Mouse (Mus musculus): Measurements from ENCODE around the gene Hbb-bt. TPM values are rescaled to one million over a fixed set of nuclear protein-coding genes. Genes with fewer than 3 reads are reported as not detected.
"Not testable (repeated sequence)": the region's sequence is repeated elsewhere in the genome, so short reads cannot be mapped to it uniquely, and the experiment has no call there.

Gene Hbb-bt
- polyA plus RNA-seq, 1 experiment, result 261 TPM

DNA sequence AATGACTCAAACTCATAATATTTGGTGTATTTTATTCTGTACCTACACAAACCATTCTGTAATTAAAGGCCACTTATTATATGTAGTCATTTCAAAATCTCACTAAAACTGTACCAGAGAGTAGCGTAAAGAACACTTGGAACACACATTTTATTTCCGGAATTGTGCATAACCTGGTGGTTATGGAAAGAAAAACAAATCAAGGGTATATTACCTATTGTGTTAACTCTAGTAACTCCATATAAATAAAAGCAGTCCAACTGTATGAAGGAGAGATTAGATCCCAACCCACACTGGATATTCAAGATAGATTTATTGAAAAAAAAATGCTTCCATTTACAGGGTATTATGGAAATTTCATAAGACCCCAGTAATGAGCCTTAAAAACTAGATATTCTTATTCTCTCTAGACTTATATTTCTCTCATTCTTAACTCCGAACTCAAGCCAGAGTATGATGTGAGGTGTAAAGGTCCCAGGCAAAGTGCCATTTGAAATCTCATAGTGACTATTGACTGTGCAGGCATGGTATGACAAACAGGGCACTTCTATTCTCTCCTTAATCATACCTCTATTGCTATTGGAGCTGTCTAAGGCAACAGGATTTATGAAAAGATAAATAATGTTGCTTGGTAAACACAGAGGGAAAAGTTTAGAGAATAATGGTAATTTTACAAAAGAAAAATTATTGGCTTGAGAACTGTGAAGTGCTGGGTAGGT is 11.9 kb upstream of the Hbb-bt start:
- Histone ChIP-seq H3K27ac (ENCODE audit: control insufficient read depth, insufficient read depth, low read length) (no peak overlapping the region), H3K27me3 (ENCODE audit: control insufficient read depth, insufficient read depth, low read length) (no peaks in the 10 kb centered on the region), H3K36me3 (ENCODE audit: control insufficient read depth, insufficient read depth, low read length) (no peaks in the 10 kb centered on the region), H3K4me1 (replicated peaks; ENCODE audit: control insufficient read depth, insufficient read depth, low read length) (no peaks in the 10 kb centered on the region), H3K4me3 (ENCODE audit: control insufficient read depth, insufficient read depth, low read length) (no peak overlapping the region)
- WGBS, result 95% methylated on average over 3 of the region's 3 CpGs
- TF ChIP-seq POLR2A (IDR thresholded peaks at IDR 0.05; ENCODE audit: control insufficient read depth, extremely low read depth, insufficient read depth, low read length, poor library complexity), result no peak
- no peak for TF ChIP-seq CTCF (IDR thresholded peaks at IDR 0.05; ENCODE audit: borderline replicate concordance, control insufficient read depth, extremely low read depth, insufficient read depth, low read length, poor library complexity)
- no peak for DNase-seq

- TF ChIP-seq POLR2A (IDR thresholded peaks at IDR 0.05; ENCODE audit: control insufficient read depth, extremely low read depth, insufficient read depth, low read length, poor library complexity), result no peak
- TF ChIP-seq CTCF (IDR thresholded peaks at IDR 0.05; ENCODE audit: borderline replicate concordance, control insufficient read depth, extremely low read depth, insufficient read depth, low read length, poor library complexity), result no peak
- no peak for DNase-seq
- H3K4me3 ChIP-seq (ENCODE audit: control insufficient read depth, insufficient read depth, low read length), result no peak overlapping the region
- no peaks in the 10 kb centered on the region for H3K36me3 ChIP-seq (ENCODE audit: control insufficient read depth, insufficient read depth, low read length)
- WGBS, result 90% methylated on average over 2 of the region's 2 CpGs
- H3K27ac ChIP-seq (ENCODE audit: control insufficient read depth, insufficient read depth, low read length), result no peak overlapping the region
- no peaks in the 10 kb centered on the region for H3K27me3 ChIP-seq (ENCODE audit: control insufficient read depth, insufficient read depth, low read length)
- no peaks in the 10 kb centered on the region for H3K4me1 ChIP-seq (replicated peaks; ENCODE audit: control insufficient read depth, insufficient read depth, low read length)
Observed at GRCm38 (mm10) chr7:103824597-103824996, 10.8 kb upstream of the Hbb-bt start.

DNA sequence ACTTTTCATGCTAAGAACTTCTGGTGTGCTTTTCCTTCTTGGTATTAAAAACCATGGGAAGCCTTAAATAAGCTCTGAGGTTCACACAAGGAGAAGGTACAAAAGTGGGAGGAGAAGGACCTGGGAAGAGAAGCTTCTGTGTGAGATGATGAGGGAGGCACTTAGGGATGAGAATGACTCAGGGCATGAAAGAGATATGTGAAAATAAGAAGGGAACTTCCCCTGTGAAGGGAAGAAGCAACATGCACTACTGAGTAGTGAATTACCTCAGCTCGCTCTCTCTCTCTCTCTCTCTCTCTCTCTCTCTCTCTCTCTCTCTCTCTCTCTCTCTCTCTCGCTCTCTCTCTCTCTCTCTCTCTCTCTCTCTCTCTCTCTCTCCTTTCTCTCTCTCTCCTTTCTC is 1.3 kb upstream of the Hbb-bt start:
- H3K36me3 ChIP-seq (ENCODE audit: control insufficient read depth, insufficient read depth, low read length); H3K27ac ChIP-seq (ENCODE audit: control insufficient read depth, insufficient read depth, low read length); H3K4me1 ChIP-seq (replicated peaks; ENCODE audit: control insufficient read depth, insufficient read depth, low read length); H3K27me3 ChIP-seq (ENCODE audit: control insufficient read depth, insufficient read depth, low read length); H3K4me3 ChIP-seq (ENCODE audit: control insufficient read depth, insufficient read depth, low read length); DNase-seq: not testable (repeated sequence)
- 75% methylated on average over 1 of the region's 2 CpGs for WGBS

GRCm38 (mm10) chr7:103813152-103813551 is 644 bp downstream of the Hbb-bt start:
- not testable (repeated sequence) for H3K27ac ChIP-seq (ENCODE audit: control insufficient read depth, insufficient read depth, low read length); H3K27me3 ChIP-seq (ENCODE audit: control insufficient read depth, insufficient read depth, low read length); DNase-seq; H3K4me1 ChIP-seq (replicated peaks; ENCODE audit: control insufficient read depth, insufficient read depth, low read length); H3K4me3 ChIP-seq (ENCODE audit: control insufficient read depth, insufficient read depth, low read length); H3K36me3 ChIP-seq (ENCODE audit: control insufficient read depth, insufficient read depth, low read length)
- no CpG with 5 or more reads among the region's 3 CpGs for WGBS

DNA sequence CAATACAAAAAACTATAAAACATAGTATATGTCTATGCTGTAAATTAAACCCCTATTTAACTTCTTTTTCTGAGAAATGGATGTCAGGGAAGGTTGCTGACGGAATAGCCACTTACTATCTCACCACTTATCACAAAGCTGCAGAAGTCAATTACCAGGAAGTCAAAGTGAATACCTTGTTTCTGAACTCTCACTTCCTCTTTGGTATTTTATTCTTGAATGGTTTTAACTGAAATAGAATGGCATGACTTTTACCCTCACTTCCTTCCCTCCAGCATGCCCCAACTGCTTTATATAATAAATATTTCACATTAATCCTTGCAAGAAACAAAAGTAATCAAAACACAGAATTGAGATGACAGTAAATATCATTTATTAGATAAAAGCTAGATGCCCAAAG is 1.6 kb downstream of the Hbb-bt start:
- no peak overlapping the region for H3K4me3 ChIP-seq (ENCODE audit: control insufficient read depth, insufficient read depth, low read length)

DNA sequence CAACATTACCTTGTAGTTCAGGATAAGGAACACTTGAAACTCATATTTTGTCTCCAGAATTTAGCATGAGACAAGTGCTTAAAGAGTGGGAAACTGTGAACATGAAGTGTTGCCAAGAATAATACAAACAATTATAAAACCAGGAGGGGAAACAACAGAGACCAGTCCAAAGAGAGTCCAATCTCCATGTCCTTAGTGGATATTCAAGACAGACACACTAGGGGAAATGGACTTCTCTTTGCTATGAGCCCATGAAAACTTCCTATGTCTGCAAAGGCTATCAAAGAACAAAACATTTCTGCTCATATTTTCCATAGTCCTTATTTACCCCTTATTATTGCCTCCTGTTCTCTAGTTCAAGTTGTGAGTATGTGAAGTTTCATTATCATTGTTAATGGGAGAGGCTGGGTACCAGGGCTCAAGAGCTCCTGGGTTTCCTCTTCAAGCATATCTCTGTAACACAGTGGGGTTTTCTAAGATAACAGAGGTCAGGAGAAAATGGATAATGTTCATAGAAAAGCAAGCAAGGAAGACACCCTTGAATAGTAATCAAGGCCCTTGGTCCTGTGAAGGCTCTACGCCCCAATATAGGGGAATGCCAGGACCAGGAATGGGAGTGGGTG is 2.5 kb downstream of the Hbb-bt start:
- Histone ChIP-seq H3K4me1 (replicated peaks; ENCODE audit: control insufficient read depth, insufficient read depth, low read length) (no peaks in the 10 kb centered on the region), H3K27me3 (ENCODE audit: control insufficient read depth, insufficient read depth, low read length) (no peaks in the 10 kb centered on the region), H3K4me3 (ENCODE audit: control insufficient read depth, insufficient read depth, low read length) (no peak overlapping the region), H3K27ac (ENCODE audit: control insufficient read depth, insufficient read depth, low read length) (no peak overlapping the region), H3K36me3 (ENCODE audit: control insufficient read depth, insufficient read depth, low read length) (no peaks in the 10 kb centered on the region)
- WGBS, result 87% methylated on average over 1 of the region's 1 CpGs
- DNase-seq, result no peak
- TF ChIP-seq POLR2A (IDR thresholded peaks at IDR 0.05; ENCODE audit: control insufficient read depth, extremely low read depth, insufficient read depth, low read length, poor library complexity) (no peak), CTCF (IDR thresholded peaks at IDR 0.05; ENCODE audit: borderline replicate concordance, control insufficient read depth, extremely low read depth, insufficient read depth, low read length, poor library complexity) (no peak)

More for the DNA sequence above, 1.6 kb downstream of the Hbb-bt start:
- DNase-seq, result no peak
- no peaks in the 10 kb centered on the region for H3K27me3 ChIP-seq (ENCODE audit: control insufficient read depth, insufficient read depth, low read length)
- no peak for TF ChIP-seq CTCF (IDR thresholded peaks at IDR 0.05; ENCODE audit: borderline replicate concordance, control insufficient read depth, extremely low read depth, insufficient read depth, low read length, poor library complexity)
- no peak for TF ChIP-seq POLR2A (IDR thresholded peaks at IDR 0.05; ENCODE audit: control insufficient read depth, extremely low read depth, insufficient read depth, low read length, poor library complexity)
- no peak overlapping the region for H3K27ac ChIP-seq (ENCODE audit: control insufficient read depth, insufficient read depth, low read length)
- WGBS, result 24% methylated on average over 1 of the region's 1 CpGs
- H3K4me1 ChIP-seq (replicated peaks; ENCODE audit: control insufficient read depth, insufficient read depth, low read length), result no peaks in the 10 kb centered on the region
- H3K36me3 ChIP-seq (ENCODE audit: control insufficient read depth, insufficient read depth, low read length), result no peaks in the 10 kb centered on the region

DNA sequence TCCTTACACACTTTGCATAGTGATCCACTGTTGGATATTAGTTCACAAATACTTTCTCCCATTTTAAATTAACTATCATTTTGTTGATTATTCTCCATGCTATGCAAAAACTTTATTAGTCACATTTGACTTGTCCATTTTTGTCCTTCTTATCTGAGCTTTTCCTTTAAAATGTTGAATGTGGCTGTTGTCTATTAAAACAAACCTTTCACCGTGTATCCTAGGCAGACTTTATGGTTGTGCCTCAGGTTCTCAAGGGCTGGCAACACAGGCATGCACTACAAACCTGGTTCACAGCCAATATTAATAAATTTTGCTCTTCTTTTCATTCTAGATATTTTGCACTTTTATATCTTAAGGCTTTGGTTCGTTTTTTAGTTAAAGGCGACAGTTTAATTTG is 3.0 kb downstream of the Hbb-bt start:
- Histone ChIP-seq H3K4me3 (ENCODE audit: control insufficient read depth, insufficient read depth, low read length) (no peak overlapping the region), H3K27me3 (ENCODE audit: control insufficient read depth, insufficient read depth, low read length) (no peaks in the 10 kb centered on the region), H3K4me1 (replicated peaks; ENCODE audit: control insufficient read depth, insufficient read depth, low read length) (no peaks in the 10 kb centered on the region), H3K36me3 (ENCODE audit: control insufficient read depth, insufficient read depth, low read length) (no peaks in the 10 kb centered on the region), H3K27ac (ENCODE audit: control insufficient read depth, insufficient read depth, low read length) (no peak overlapping the region)
- WGBS, result 91% methylated on average over 3 of the region's 3 CpGs
- TF ChIP-seq POLR2A (IDR thresholded peaks at IDR 0.05; ENCODE audit: control insufficient read depth, extremely low read depth, insufficient read depth, low read length, poor library complexity) (no peak), CTCF (IDR thresholded peaks at IDR 0.05; ENCODE audit: borderline replicate concordance, control insufficient read depth, extremely low read depth, insufficient read depth, low read length, poor library complexity) (no peak)
- DNase-seq, result no peak
